ENCODE assay signal across 8 mouse cellular contexts in the genomic region with DNA sequence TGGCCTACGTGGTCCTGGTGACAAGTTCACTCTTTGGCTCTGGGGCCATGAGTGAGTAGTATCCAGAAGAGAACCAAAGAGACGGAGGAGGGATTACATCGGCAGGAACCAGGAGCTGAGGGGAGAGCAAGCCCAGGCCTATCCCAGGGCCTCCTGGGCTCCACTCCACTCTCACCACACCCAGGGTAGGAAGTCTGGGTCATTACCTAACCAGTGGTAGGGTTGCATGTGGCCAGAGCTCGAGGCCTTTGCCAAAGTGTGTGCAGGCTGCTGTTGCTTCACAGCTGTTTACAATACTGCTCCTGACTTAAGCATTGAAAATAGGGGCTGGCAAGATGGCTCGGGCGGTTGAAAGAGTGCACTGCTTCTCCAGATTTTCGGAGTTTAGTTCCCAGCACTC. TPM values are rescaled to one million over a fixed set of nuclear protein-coding genes. Genes with fewer than 3 reads are reported as not detected.
A peak's percentile ranks its signal among the peaks of the same experiment; 100 is the strongest.
DNase-seq lines count a peak whose midpoint lies in the region; ATAC-seq and TF ChIP-seq lines count a peak whose summit lies in the region.

No protein-coding gene starts in this region.

- no peak for ATAC-seq in G1E (ENCODE audit: extremely low read depth, insufficient number of reproducible peaks, low FRiP score, poor library complexity, severe bottlenecking)
- peak; percentile 36; the same call in 1 of the 2 replicates for ATAC-seq in liver, embryonic 16.5 days (ENCODE audit: low read depth)
- ATAC-seq in erythroid progenitor cell, adult 5-6 weeks (replicated peaks; ENCODE audit: low FRiP score, poor library complexity, severe bottlenecking), result no peak

- no peaks in the 10 kb centered on the region for H3K27me3 ChIP-seq in G1E (ENCODE audit: insufficient read depth, low read length)
- H3K27me3 ChIP-seq in liver, embryonic 16.5 days (ENCODE audit: control insufficient read depth, insufficient read depth, low read depth, low read length), result no peaks in the 10 kb centered on the region

- H3K9ac ChIP-seq in liver, embryonic 16.5 days (ENCODE audit: low read depth, low read length), result peak overlapping the region; percentile 92

- intact Hi-C loops in heart, postnatal 14 days (cut with DNase I), result no loop called here

- peak; percentile 97 for DNase-seq in heart, adult 11 months
- no peak for DNase-seq in heart, postnatal 14 days
- no peak for DNase-seq in G1E (ENCODE audit: low spot score)
- DNase-seq in gastrocnemius, postnatal 25 days, result peak; percentile 58
- DNase-seq in embryo, embryonic 10 days (ENCODE audit: low spot score), result no peak

- H3K4me1 ChIP-seq in G1E (ENCODE audit: insufficient read depth, low read depth, low read length), result peaks cover 64% of the 10 kb centered on the region
- H3K4me1 ChIP-seq in liver, embryonic 16.5 days (ENCODE audit: control insufficient read depth, low read depth, low read length), result peaks cover 33% of the 10 kb centered on the region
- peaks cover 41% of the 10 kb centered on the region for H3K4me1 ChIP-seq in olfactory bulb, adult 2 months (ENCODE audit: control insufficient read depth, insufficient read depth, low read length)

- H3K4me2 ChIP-seq in liver, embryonic 16.5 days (ENCODE audit: low read depth, low read length), result peak overlapping the region; percentile 92

- H3K36me3 ChIP-seq in G1E (replicated peaks), result peaks cover 57% of the 10 kb centered on the region
- H3K36me3 ChIP-seq in liver, embryonic 16.5 days (ENCODE audit: control insufficient read depth, insufficient read depth), result peaks cover 14% of the 10 kb centered on the region

- TF ChIP-seq CTCF in G1E (IDR thresholded peaks at IDR 0.05; ENCODE audit: low read depth, low read length), result no peak
- TF ChIP-seq CTCF in olfactory bulb, adult 2 months (IDR thresholded peaks at IDR 0.05; ENCODE audit: insufficient read depth, low read depth, low read length), result no peak

- WGBS in liver, embryonic 16.5 days (ENCODE audit: insufficient replicate concordance), result 51% methylated on average over 7 of the region's 7 CpGs
- 51% methylated on average over 7 of the region's 7 CpGs for WGBS in olfactory bulb, adult 2 months

- H3K9me3 ChIP-seq in G1E (replicated peaks), result no peaks in the 10 kb centered on the region
- H3K9me3 ChIP-seq in liver, embryonic 16.5 days (replicated peaks; ENCODE audit: control insufficient read depth, low read length), result no peaks in the 10 kb centered on the region

- peak overlapping the region; percentile 98 for H3K4me3 ChIP-seq in G1E (ENCODE audit: low read depth, low read length)
- peak overlapping the region; percentile 97 for H3K4me3 ChIP-seq in liver, embryonic 16.5 days (ENCODE audit: low read depth, low read length)
- peak overlapping the region; percentile 22 for H3K4me3 ChIP-seq in olfactory bulb, adult 2 months (ENCODE audit: insufficient read depth, low read depth, low read length)

- peak overlapping the region; percentile 84 for H3K27ac ChIP-seq in liver, embryonic 16.5 days (ENCODE audit: low read length)
- H3K27ac ChIP-seq in olfactory bulb, adult 2 months (ENCODE audit: insufficient read depth, low read depth, low read length), result no peak overlapping the region

- no peak for TF ChIP-seq POLR2A in olfactory bulb, adult 2 months (IDR thresholded peaks at IDR 0.05; ENCODE audit: insufficient read depth, low read depth, low read length)

RNA-seq across cellular contexts. Expression of a gene that starts 1.8 kb away (rescaled TPM):
- 10 to 100 TPM; 17.6 to 18.1 TPM for total RNA-seq in heart, postnatal 14 days (2021)
- total RNA-seq in G1E (2014; fragmentation: Nextera tagmentation) (44.7 and 48.2 TPM in 2 replicates), G1E (2017) (32.3 and 36.4 TPM in 2 replicates)
- 69.3 and 75.9 TPM in 2 replicates for polyA plus RNA-seq in G1E (2012)
- 1 to 10 TPM; 6.7 to 8.1 TPM for total RNA-seq in gastrocnemius, postnatal 25 days (2021)
- 8.2 and 8.7 TPM in 2 replicates for polyA plus RNA-seq in liver, embryonic 16.5 days (2015; fragmentation: Nextera tagmentation; extraction: Ambion mirVana)
- polyA plus RNA-seq in olfactory bulb, adult 2 months (2012; ENCODE audit: insufficient read depth, insufficient read length, low replicate concordance, missing spikeins), result not detected in 2 replicates
- 10.1 and 18.0 TPM in 2 replicates for total RNA-seq in erythroid progenitor cell, adult 5-6 weeks (2015; ENCODE audit: low replicate concordance)
- 11.3 and 15.2 TPM in 2 replicates for total RNA-seq in erythroid progenitor cell, adult 5-6 weeks (2017; ENCODE audit: low replicate concordance)

RNA-seq across cellular contexts. Expression of a gene that starts 25.2 kb away (rescaled TPM):
- 10 to 100 TPM; 22.0 to 28.0 TPM for total RNA-seq in heart, postnatal 14 days (2021)
- 93.3 and 107 TPM in 2 replicates for total RNA-seq in G1E (2014; fragmentation: Nextera tagmentation)
- total RNA-seq in G1E (2017), result 108 and 128 TPM in 2 replicates
- polyA plus RNA-seq in G1E (2012), result 6.2 and 13.5 TPM in 2 replicates
- 10 to 100 TPM; 10.1 to 11.1 TPM for total RNA-seq in gastrocnemius, postnatal 25 days (2021)
- 21.2 and 24.4 TPM in 2 replicates for polyA plus RNA-seq in liver, embryonic 16.5 days (2015; fragmentation: Nextera tagmentation; extraction: Ambion mirVana)
- polyA plus RNA-seq in olfactory bulb, adult 2 months (2012; ENCODE audit: insufficient read depth, insufficient read length, low replicate concordance, missing spikeins), result not detected in 2 replicates
- total RNA-seq in erythroid progenitor cell, adult 5-6 weeks (2015; ENCODE audit: low replicate concordance), result 186 and 192 TPM in 2 replicates
- 1,299 and 1,489 TPM in 2 replicates for total RNA-seq in erythroid progenitor cell, adult 5-6 weeks (2017; ENCODE audit: low replicate concordance)

RNA-seq across cellular contexts. Expression of a gene that starts 25.2 kb away (rescaled TPM):
- total RNA-seq in heart, postnatal 14 days (2021), result under 1 TPM; 0.10 to 0.19 TPM
- total RNA-seq in G1E (2014; fragmentation: Nextera tagmentation) (not detected in 2 replicates), G1E (2017) (0.11 and 0.12 TPM in 2 replicates)
- polyA plus RNA-seq in G1E (2012), result 0.12 and 7.5 TPM in 2 replicates
- total RNA-seq in gastrocnemius, postnatal 25 days (2021), result under 1 TPM; 0.13 to 0.18 TPM
- polyA plus RNA-seq in liver, embryonic 16.5 days (2015; fragmentation: Nextera tagmentation; extraction: Ambion mirVana), result 0.15 and 0.19 TPM in 2 replicates
- polyA plus RNA-seq in olfactory bulb, adult 2 months (2012; ENCODE audit: insufficient read depth, insufficient read length, low replicate concordance, missing spikeins), result not detected in 2 replicates
- 0.36 and 0.84 TPM in 2 replicates for total RNA-seq in erythroid progenitor cell, adult 5-6 weeks (2015; ENCODE audit: low replicate concordance)
- 1.2 TPM in 2 replicates for total RNA-seq in erythroid progenitor cell, adult 5-6 weeks (2017; ENCODE audit: low replicate concordance)

RNA-seq across cellular contexts. Expression of a gene that starts 30.9 kb away (rescaled TPM):
- 10 to 100 TPM in 1 of 2 experiments, 1 to 10 TPM in 1; 3.9 to 14.1 TPM for total RNA-seq in heart, postnatal 14 days (2021)
- total RNA-seq in G1E (2014; fragmentation: Nextera tagmentation) (2.7 and 23.2 TPM in 2 replicates), G1E (2017) (6.0 and 7.1 TPM in 2 replicates)
- polyA plus RNA-seq in G1E (2012), result 0.20 TPM in 1 of 2 replicates, not detected in the other
- total RNA-seq in gastrocnemius, postnatal 25 days (2021), result 1 to 10 TPM; 1.1 to 1.2 TPM
- polyA plus RNA-seq in liver, embryonic 16.5 days (2015; fragmentation: Nextera tagmentation; extraction: Ambion mirVana), result 17.9 and 22.4 TPM in 2 replicates
- polyA plus RNA-seq in olfactory bulb, adult 2 months (2012; ENCODE audit: insufficient read depth, insufficient read length, low replicate concordance, missing spikeins), result not detected in 2 replicates
- 265 and 290 TPM in 2 replicates for total RNA-seq in erythroid progenitor cell, adult 5-6 weeks (2015; ENCODE audit: low replicate concordance)
- 136 and 409 TPM in 2 replicates for total RNA-seq in erythroid progenitor cell, adult 5-6 weeks (2017; ENCODE audit: low replicate concordance)

RNA-seq across cellular contexts. Expression of a gene that starts 40.9 kb away (rescaled TPM):
- total RNA-seq in heart, postnatal 14 days (2021), result 100 to 1,000 TPM; 150 to 151 TPM
- 55.7 and 55.8 TPM in 2 replicates for total RNA-seq in G1E (2014; fragmentation: Nextera tagmentation)
- 72.8 and 106 TPM in 2 replicates for total RNA-seq in G1E (2017)
- 225 and 312 TPM in 2 replicates for polyA plus RNA-seq in G1E (2012)
- 100 to 1,000 TPM in 1 of 2 experiments, 10 to 100 TPM in 1; 99.3 to 105 TPM for total RNA-seq in gastrocnemius, postnatal 25 days (2021)
- 74.5 and 81.7 TPM in 2 replicates for polyA plus RNA-seq in liver, embryonic 16.5 days (2015; fragmentation: Nextera tagmentation; extraction: Ambion mirVana)
- polyA plus RNA-seq in olfactory bulb, adult 2 months (2012; ENCODE audit: insufficient read depth, insufficient read length, low replicate concordance, missing spikeins), result not detected in 2 replicates
- 104 and 109 TPM in 2 replicates for total RNA-seq in erythroid progenitor cell, adult 5-6 weeks (2015; ENCODE audit: low replicate concordance)
- total RNA-seq in erythroid progenitor cell, adult 5-6 weeks (2017; ENCODE audit: low replicate concordance), result 104 and 117 TPM in 2 replicates

Comparison
In these comparisons a context has a peak if more than half of its experiments do, and no peak if none do; other contexts are left out.
1. DNase-seq: peak in heart, adult 11 months (single experiment) and gastrocnemius, postnatal 25 days (single experiment); none in heart, postnatal 14 days (0 of 2), G1E (single experiment) and embryo, embryonic 10 days (single experiment).
2. H3K4me3 ChIP-seq: peak in every context shown above with its lines; median percentile 98 in G1E; 97 in liver, embryonic 16.5 days; 22 in olfactory bulb, adult 2 months.